Mouse (Mus musculus): ENCODE results near the gene Rspry1. TPM values are rescaled to one million over a fixed set of nuclear protein-coding genes. Genes with fewer than 3 reads are reported as not detected.

The Rspry1 gene
- polyA plus RNA-seq (2014; fragmentation: Nextera tagmentation; extraction: Ambion mirVana): 34.2 and 35.0 TPM in 2 replicates

DNA sequence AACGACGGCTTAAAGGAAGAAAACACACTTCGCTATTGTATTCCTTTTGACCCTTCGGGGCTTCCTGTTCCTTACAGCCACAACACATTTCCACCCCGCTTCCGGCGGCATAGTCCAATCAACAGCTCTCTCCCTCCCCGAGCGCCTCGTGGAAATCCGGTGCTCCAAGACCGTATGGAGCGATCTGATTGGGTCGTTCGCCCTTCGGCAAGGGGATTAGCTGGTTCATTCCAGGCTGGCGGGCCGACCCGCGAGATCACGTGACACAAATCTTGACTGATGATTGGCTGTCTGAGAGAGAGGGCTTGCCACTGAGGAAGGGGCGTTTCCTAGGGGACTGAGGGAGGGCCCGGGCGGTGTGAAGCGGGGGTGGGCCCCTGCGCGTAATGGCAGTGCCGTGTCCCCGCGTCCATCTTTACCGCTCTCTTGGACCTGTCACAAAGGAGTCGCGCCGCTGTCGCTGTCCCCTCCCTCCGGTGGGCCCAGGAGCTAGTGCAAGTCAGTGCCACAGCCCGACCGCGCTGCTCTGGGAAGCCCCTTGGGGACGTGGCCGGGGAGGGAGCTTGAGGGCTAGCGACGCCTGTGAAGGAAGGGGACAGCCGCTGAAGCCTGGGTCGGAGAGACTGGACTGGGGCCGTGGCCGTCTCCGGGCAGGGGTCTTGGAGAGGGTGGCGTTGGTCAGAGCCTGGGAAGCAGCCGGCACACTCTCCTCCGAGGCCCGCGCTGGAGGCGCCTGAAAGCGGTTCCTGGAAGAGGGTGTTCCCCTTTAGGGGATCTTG, at the start of gene Rspry1, which contains the start of gene Fam192a:
Gene Rspry1, plus strand, starts transcription at position 331 of the 779 bp plus-strand sequence.
Gene Fam192a, minus strand, starts transcription at position 391 of the 779 bp plus-strand sequence.
- peak; percentile 100 for ATAC-seq (ENCODE audit: insufficient read depth)
- 0 out of 2 replicates have a peak, but pooled peaks have one; percentile 4 for TF ChIP-seq CTCF (IDR thresholded peaks at IDR 0.05; ENCODE audit: low read depth)

DNA sequence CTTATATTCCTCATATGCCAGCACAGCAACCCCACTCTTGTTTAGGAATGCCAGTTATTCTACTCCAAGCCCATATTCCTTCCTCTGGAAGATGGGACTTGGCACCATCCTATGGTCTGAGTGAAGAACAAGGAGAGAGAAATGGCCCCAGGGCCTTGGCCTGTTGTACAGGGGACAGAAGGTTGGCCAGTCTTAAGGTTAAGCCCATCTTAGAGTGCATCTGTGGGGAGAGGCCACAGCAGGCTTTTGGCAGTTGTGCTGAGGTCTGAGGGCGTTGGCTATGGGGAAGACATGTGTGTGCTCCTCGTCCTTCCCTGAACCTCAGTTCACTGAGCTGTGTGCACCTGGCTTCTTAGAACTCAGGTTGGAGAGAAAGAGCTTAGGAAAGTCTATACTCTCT, 49.0 kb upstream of the Rspry1 start:
- Histone ChIP-seq H3K4me3 (ENCODE audit: low read depth, low read length) (no peak overlapping the region), H3K4me1 (ENCODE audit: insufficient read depth) (no peaks in the 10 kb centered on the region), H3K27me3 (ENCODE audit: insufficient read depth, low read length) (no peaks in the 10 kb centered on the region), H3K9ac (no peak overlapping the region), H3K36me3 (ENCODE audit: insufficient read depth) (no peaks in the 10 kb centered on the region), H3K27ac (ENCODE audit: low read depth) (no peak overlapping the region), H3K9me3 (ENCODE audit: low read depth, low read length) (no peaks in the 10 kb centered on the region), H3K4me2 (no peak overlapping the region)
- TF ChIP-seq CTCF (IDR thresholded peaks at IDR 0.05; ENCODE audit: low read depth): no peak
- ATAC-seq (ENCODE audit: insufficient read depth) (no peak), DNase-seq (no peak)
- WGBS: 77% methylated on average over 2 of the region's 2 CpGs

More for the DNA sequence above, at the start of gene Rspry1, which contains the start of gene Fam192a:
- H3K36me3 ChIP-seq (ENCODE audit: insufficient read depth): no peaks in the 10 kb centered on the region
- H3K9me3 ChIP-seq (ENCODE audit: low read depth, low read length): no peaks in the 10 kb centered on the region
- peak within 1 kb of the TSS; percentile 80 for H3K27ac ChIP-seq (ENCODE audit: low read depth)
- H3K4me1 ChIP-seq (ENCODE audit: insufficient read depth): peaks cover 12% of the 10 kb centered on the region; the same call in 1 of the 2 replicates
- WGBS: under 1% methylated on average over 53 of the region's 55 CpGs
- H3K9ac ChIP-seq: peak within 1 kb of the TSS; percentile 92
- peak within 1 kb of the TSS; percentile 93 for H3K4me3 ChIP-seq (ENCODE audit: low read depth, low read length)
- peak within 1 kb of the TSS; percentile 97 for H3K4me2 ChIP-seq
- DNase-seq: peak; percentile 100
- no peaks in the 10 kb centered on the region for H3K27me3 ChIP-seq (ENCODE audit: insufficient read depth, low read length)

DNA sequence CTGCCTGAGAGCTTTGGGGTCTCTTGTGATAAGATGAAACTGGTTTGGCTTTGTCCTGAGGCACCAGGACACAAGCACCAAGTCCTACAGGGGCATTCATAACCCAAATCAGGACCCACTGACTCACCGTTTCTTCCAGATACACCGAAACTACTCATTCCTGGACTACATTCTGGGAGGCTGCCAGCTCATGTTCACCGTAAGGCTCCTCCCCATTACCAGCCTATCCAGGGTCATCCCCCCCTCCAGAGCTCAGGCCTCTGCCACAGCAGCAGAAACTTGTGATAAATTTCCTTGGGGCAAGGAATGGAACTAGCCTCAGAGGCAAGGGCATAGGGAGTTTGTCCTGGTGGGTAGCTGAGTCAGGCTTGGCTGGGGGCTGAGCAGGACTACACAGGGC, 44.5 kb upstream of the Rspry1 start:
- no peak overlapping the region for H3K4me3 ChIP-seq (ENCODE audit: low read depth, low read length)
- no peaks in the 10 kb centered on the region for H3K27me3 ChIP-seq (ENCODE audit: insufficient read depth, low read length)
- no peak overlapping the region for H3K27ac ChIP-seq (ENCODE audit: low read depth)
- no peaks in the 10 kb centered on the region for H3K36me3 ChIP-seq (ENCODE audit: insufficient read depth)
- H3K4me2 ChIP-seq: no peak overlapping the region
- H3K9ac ChIP-seq: no peak overlapping the region
- no peak for TF ChIP-seq CTCF (IDR thresholded peaks at IDR 0.05; ENCODE audit: low read depth)
- no peak for ATAC-seq (ENCODE audit: insufficient read depth)
- H3K9me3 ChIP-seq (ENCODE audit: low read depth, low read length): no peaks in the 10 kb centered on the region
- no peak for DNase-seq
- 64% methylated on average over 3 of the region's 3 CpGs for WGBS
- no peaks in the 10 kb centered on the region for H3K4me1 ChIP-seq (ENCODE audit: insufficient read depth)

DNA sequence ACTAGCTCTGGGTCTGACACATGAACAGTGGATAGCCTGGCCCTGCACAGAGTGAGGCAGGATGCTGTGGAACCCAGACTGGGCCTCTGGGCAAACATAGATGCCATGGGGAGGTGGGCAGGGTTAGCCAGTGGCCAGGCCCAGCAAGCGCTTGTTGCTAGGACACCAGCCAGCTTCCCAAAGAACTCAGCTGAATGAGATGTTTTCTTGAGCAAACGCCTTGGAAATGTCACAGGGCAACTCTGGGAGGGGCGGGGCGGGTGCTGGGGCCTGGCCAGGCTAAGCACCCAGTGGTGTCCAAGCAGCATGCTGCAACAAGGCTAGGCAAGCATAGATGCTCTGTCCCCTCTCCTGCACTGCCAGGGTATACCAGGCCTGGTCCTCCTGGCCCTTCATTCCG, 40.5 kb upstream of the Rspry1 start:
- H3K4me3 ChIP-seq (ENCODE audit: low read depth, low read length): no peak overlapping the region
- no peaks in the 10 kb centered on the region for H3K27me3 ChIP-seq (ENCODE audit: insufficient read depth, low read length)
- 49% methylated on average over 5 of the region's 5 CpGs for WGBS
- DNase-seq: no peak
- no peak overlapping the region for H3K4me2 ChIP-seq
- no peak for ATAC-seq (ENCODE audit: insufficient read depth)
- H3K4me1 ChIP-seq (ENCODE audit: insufficient read depth): no peaks in the 10 kb centered on the region
- H3K9ac ChIP-seq: no peak overlapping the region
- H3K9me3 ChIP-seq (ENCODE audit: low read depth, low read length): no peaks in the 10 kb centered on the region
- TF ChIP-seq CTCF (IDR thresholded peaks at IDR 0.05; ENCODE audit: low read depth): no peak
- no peak overlapping the region for H3K27ac ChIP-seq (ENCODE audit: low read depth)
- H3K36me3 ChIP-seq (ENCODE audit: insufficient read depth): no peaks in the 10 kb centered on the region

DNA sequence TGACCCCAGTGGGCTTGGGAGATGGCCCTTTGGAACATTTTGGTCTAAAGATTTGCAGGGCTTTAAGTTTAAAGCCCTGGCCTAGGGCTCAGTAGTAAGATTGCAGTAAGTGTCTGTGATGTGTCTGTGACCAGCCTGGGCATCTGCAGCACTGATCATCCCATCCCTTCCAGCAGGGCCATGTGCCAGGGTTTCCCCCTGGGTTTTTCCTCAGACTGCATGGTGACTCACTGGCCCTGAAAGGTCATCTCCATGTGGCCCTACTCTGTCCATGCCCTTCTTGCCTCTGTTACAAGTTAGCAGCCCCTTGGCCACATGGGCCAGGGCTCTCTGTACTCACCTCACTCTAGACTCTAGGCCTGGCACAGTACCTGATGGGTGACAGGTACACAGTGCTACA, 37.3 kb upstream of the Rspry1 start:
- H3K4me3 ChIP-seq (ENCODE audit: low read depth, low read length): no peak overlapping the region
- H3K9ac ChIP-seq: no peak overlapping the region
- H3K4me1 ChIP-seq (ENCODE audit: insufficient read depth): no peaks in the 10 kb centered on the region
- H3K4me2 ChIP-seq: no peak overlapping the region
- DNase-seq (no peak), ATAC-seq (ENCODE audit: insufficient read depth) (no peak)
- TF ChIP-seq CTCF (IDR thresholded peaks at IDR 0.05; ENCODE audit: low read depth): no peak
- H3K36me3 ChIP-seq (ENCODE audit: insufficient read depth): no peaks in the 10 kb centered on the region
- no peaks in the 10 kb centered on the region for H3K9me3 ChIP-seq (ENCODE audit: low read depth, low read length)
- no peak overlapping the region for H3K27ac ChIP-seq (ENCODE audit: low read depth)
- no peaks in the 10 kb centered on the region for H3K27me3 ChIP-seq (ENCODE audit: insufficient read depth, low read length)

DNA sequence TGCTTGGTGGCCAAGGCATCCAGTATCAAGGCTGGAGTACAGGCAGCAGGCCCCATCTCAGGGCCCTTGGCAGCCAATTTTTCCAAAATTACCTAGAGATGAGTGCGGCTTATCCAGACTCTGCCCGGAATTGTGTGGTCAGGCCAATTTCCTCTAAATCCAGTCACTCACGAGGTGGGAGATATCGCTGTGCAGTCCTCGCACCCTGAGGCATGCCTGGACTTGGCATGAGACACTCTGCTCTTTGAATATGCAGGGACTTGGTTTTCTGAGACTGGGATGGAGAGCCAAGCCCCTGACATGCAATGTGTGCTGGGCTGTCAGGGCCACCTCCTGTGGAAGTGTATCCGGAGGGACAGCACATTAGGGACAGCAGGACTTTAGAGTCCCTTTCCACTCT, 35.7 kb upstream of the Rspry1 start:
- Histone ChIP-seq H3K27ac (ENCODE audit: low read depth) (no peak overlapping the region), H3K27me3 (ENCODE audit: insufficient read depth, low read length) (no peaks in the 10 kb centered on the region), H3K4me1 (ENCODE audit: insufficient read depth) (no peaks in the 10 kb centered on the region), H3K36me3 (ENCODE audit: insufficient read depth) (no peaks in the 10 kb centered on the region), H3K9me3 (ENCODE audit: low read depth, low read length) (no peaks in the 10 kb centered on the region), H3K4me2 (no peak overlapping the region), H3K9ac (no peak overlapping the region), H3K4me3 (ENCODE audit: low read depth, low read length) (no peak overlapping the region)
- no peak for TF ChIP-seq CTCF (IDR thresholded peaks at IDR 0.05; ENCODE audit: low read depth)
- DNase-seq (no peak), ATAC-seq (ENCODE audit: insufficient read depth) (no peak)
- 64% methylated on average over 6 of the region's 6 CpGs for WGBS

DNA sequence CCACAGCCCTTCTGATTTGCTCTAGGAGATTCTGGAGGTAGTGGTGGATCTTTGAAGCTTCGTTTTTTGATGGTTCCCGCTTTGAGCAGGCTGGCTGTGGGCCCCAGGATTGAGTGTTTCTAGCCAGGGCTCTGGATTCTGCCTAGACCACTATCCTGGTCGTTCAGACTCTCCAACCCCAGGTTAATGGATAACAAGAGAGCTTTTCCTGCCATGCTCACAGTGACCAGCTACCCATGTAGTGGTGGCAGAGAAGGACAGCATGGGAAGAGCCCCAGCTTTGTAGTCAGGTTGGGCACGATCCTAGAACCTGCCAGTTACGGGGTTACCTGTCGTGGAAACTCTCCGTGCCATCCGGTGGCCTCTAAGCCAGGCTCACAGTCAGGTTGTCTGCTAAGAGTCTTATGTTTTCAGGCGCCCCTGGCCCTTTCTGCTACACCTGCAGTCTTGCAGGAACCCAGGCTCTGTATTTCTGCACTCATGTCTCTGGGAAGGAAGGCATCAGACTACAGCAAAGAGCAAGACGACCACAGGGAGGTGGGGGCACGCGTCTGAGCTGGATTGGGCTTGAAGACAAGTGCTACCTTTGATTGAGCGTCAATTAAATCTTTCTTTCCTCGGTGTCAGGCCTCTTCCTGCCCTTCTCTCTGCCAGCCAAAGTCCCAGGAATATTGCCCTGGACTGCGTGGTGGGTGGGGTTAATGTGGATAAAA, 35.1 kb upstream of the Rspry1 start:
- no peak for ATAC-seq (ENCODE audit: insufficient read depth)
- no peak for TF ChIP-seq CTCF (IDR thresholded peaks at IDR 0.05; ENCODE audit: low read depth)

More for the DNA sequence above, 35.1 kb upstream of the Rspry1 start:
- no peak overlapping the region for H3K27ac ChIP-seq (ENCODE audit: low read depth)
- no peaks in the 10 kb centered on the region for H3K9me3 ChIP-seq (ENCODE audit: low read depth, low read length)
- no peaks in the 10 kb centered on the region for H3K27me3 ChIP-seq (ENCODE audit: insufficient read depth, low read length)
- H3K4me2 ChIP-seq: no peak overlapping the region
- WGBS: 53% methylated on average over 15 of the region's 15 CpGs
- H3K4me3 ChIP-seq (ENCODE audit: low read depth, low read length): no peak overlapping the region
- no peaks in the 10 kb centered on the region for H3K36me3 ChIP-seq (ENCODE audit: insufficient read depth)
- no peak overlapping the region for H3K9ac ChIP-seq
- no peak for DNase-seq
- H3K4me1 ChIP-seq (ENCODE audit: insufficient read depth): no peaks in the 10 kb centered on the region
